Mouse (Mus musculus) left cerebral cortex, postnatal 10 days (tissue): ENCODE results near the gene Mmp15. TPM values are rescaled to one million over a fixed set of nuclear protein-coding genes. Genes with fewer than 3 reads are reported as not detected.
"Not testable (repeated sequence)": the region's sequence is repeated elsewhere in the genome, so short reads cannot be mapped to it uniquely, and the experiment has no call there.

Experiments
- DNase-seq, 2 experiments: peaks; one replicate each; pipeline ENCODE4 v3.0.0; 2021 to 2022; ENCODE audit warnings: low spot score in 2 of 2, mixed read lengths in 1 of 2; ENCODE audit errors: extremely low spot score in 1 of 2
- intact Hi-C: fragments of 180-260 bp; cut with DNase I; formaldehyde crosslinking; loops from one replicate; pipeline ENCODE4 v1.15.1; 2025
- total RNA-seq, 2 experiments: library from RNA; stranded (reverse); gene quantifications; 2 replicates each; pipeline ENCODE4 v1.2.3; 2021

Gene Mmp15
- total RNA-seq, 2 experiments from 2014 or later: 29.5 to 31.9 TPM

GRCm38 (mm10) chr8:95369581-95370326 is 17.7 kb downstream of the Mmp15 start:
- no peak for DNase-seq
- intact Hi-C loops: no loop called here

GRCm38 (mm10) chr8:95373389-95374002 is 21.4 kb downstream of the Mmp15 start:
- intact Hi-C loops: no loop called here
- no peak for DNase-seq

- no peak for DNase-seq
- intact Hi-C loops: no loop called here
Observed at GRCm38 (mm10) chr8:95374429-95374828, 22.4 kb downstream of the Mmp15 start.

GRCm38 (mm10) chr8:95375374-95375930 is 23.4 kb downstream of the Mmp15 start:
- intact Hi-C loops: no loop called here
- no peak for DNase-seq

GRCm38 (mm10) chr8:95376309-95376999 is 24.4 kb downstream of the Mmp15 start:
- intact Hi-C loops: no loop called here
- no peak for DNase-seq

- intact Hi-C loops: no loop called here
- no peak for DNase-seq
Observed at GRCm38 (mm10) chr8:95377101-95377500, 25.0 kb downstream of the Mmp15 start.

- intact Hi-C loops: no loop called here
- peak in 1 of 2 experiments; percentile 60 for DNase-seq
Observed at GRCm38 (mm10) chr8:95377863-95378291, 25.8 kb downstream of the Mmp15 start.

- DNase-seq, intact Hi-C loops: not testable (repeated sequence)
Observed at GRCm38 (mm10) chr8:95378928-95379327, 26.9 kb downstream of the Mmp15 start.

GRCm38 (mm10) chr8:95380953-95381352 is 28.9 kb downstream of the Mmp15 start:
- intact Hi-C loops: no loop called here
- no peak for DNase-seq

- intact Hi-C loops: no loop called here
- no peak for DNase-seq
Observed at GRCm38 (mm10) chr8:95381595-95381994, 29.5 kb downstream of the Mmp15 start.

GRCm38 (mm10) chr8:95384501-95384900 is 32.4 kb downstream of the Mmp15 start:
- intact Hi-C loops: no loop called here
- no peak for DNase-seq

GRCm38 (mm10) chr8:95386037-95386436 is 34.0 kb downstream of the Mmp15 start:
- no peak for DNase-seq
- intact Hi-C loops: no loop called here

- no peak for DNase-seq
- intact Hi-C loops: no loop called here
Observed at GRCm38 (mm10) chr8:95387221-95387620, 35.2 kb downstream of the Mmp15 start.

- intact Hi-C loops: no loop called here
- no peak for DNase-seq
Observed at GRCm38 (mm10) chr8:95387936-95388335, 35.9 kb downstream of the Mmp15 start.

GRCm38 (mm10) chr8:95390312-95390711 is 38.2 kb downstream of the Mmp15 start:
- no peak for DNase-seq
- intact Hi-C loops: no loop called here

- DNase-seq: no peak
- intact Hi-C loops: no loop called here
Observed at GRCm38 (mm10) chr8:95391101-95391500, 39.0 kb downstream of the Mmp15 start.

- DNase-seq: no peak
- intact Hi-C loops: no loop called here
Observed at GRCm38 (mm10) chr8:95392604-95393003, 40.5 kb downstream of the Mmp15 start.

- intact Hi-C loops: no loop called here
- DNase-seq: no peak
Observed at GRCm38 (mm10) chr8:95395186-95395918, 43.3 kb downstream of the Mmp15 start.

GRCm38 (mm10) chr8:95396752-95397151 is 44.7 kb downstream of the Mmp15 start:
- intact Hi-C loops: no loop called here
- DNase-seq: no peak
